Mouse (Mus musculus) megakaryocyte, embryonic 14.5 days (primary cell): ENCODE data around the gene Gm14124. TPM values are rescaled to one million over a fixed set of nuclear protein-coding genes. Genes with fewer than 3 reads are reported as not detected.
"Not testable (repeated sequence)": the region's sequence is repeated elsewhere in the genome, so short reads cannot be mapped to it uniquely, and the experiment has no call there.

ENCODE experiments used
- H3K27me3 ChIP-seq: replicated peaks from 2 replicates; pipeline ENCODE3; 2012; ENCODE audit warnings: inconsistent platforms
- H3K36me3 ChIP-seq: replicated peaks from 2 replicates; pipeline ENCODE3; 2012; ENCODE audit warnings: low read length, inconsistent platforms, mixed read lengths
- H3K4me1 ChIP-seq: 2 replicates; pipeline ENCODE4 v1.6.1; 2012; ENCODE audit warnings: inconsistent platforms
- H3K4me3 ChIP-seq: replicated peaks from 2 replicates; pipeline ENCODE3; 2012; ENCODE audit warnings: moderate library complexity, mild to moderate bottlenecking, inconsistent platforms
- H3K9me3 ChIP-seq: 2 replicates; pipeline ENCODE4 v1.6.1; 2012; ENCODE audit warnings: inconsistent platforms
- FLI1 ChIP-seq: IDR thresholded peaks from 2 replicates; pipeline ENCODE4 v1.6.1; 2012; ENCODE audit warnings: low read length, inconsistent platforms, mixed read lengths
- GATA1 ChIP-seq: IDR thresholded peaks from 3 replicates; pipeline ENCODE4 v1.6.1; 2012; ENCODE audit warnings: mixed read lengths, low read length, inconsistent platforms, borderline replicate concordance
- polyA plus RNA-seq: library from polyadenylated mRNA; stranded (reverse); fragments of >175 nt; gene quantifications from 2 replicates; pipeline ENCODE4 v1.2.3, GENCODE M21; 2012; ENCODE audit warnings: low replicate concordance; ENCODE audit not compliant: insufficient read depth

Gene Gm14124
- not detected in 2 replicates for polyA plus RNA-seq

DNA sequence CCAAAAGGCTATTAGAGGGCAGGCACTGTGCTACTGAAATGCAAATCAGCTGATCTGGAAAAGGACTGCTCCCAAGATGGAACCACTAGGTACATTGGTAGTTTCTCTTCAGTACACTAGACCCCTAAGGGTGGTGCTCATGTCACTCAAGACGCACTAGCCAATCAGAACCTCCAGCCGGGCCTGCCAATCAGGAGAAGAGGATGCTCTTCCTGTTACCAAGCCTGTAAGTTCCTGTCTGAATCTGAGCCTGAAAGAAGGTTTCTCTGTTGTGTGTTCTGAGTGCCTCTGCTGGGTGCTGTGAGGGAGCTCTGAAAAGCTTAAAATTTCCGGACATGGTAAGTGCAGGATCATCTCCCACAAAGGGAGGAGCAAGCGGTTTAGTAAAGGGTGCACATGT lies at the start of gene Gm14124:
Gene Gm14124 (plus strand): TSS at position 227 of the 400 bp plus-strand sequence.
- not testable (repeated sequence) for H3K9me3 ChIP-seq, H3K27me3 ChIP-seq, H3K4me3 ChIP-seq, H3K4me1 ChIP-seq, H3K36me3 ChIP-seq

DNA sequence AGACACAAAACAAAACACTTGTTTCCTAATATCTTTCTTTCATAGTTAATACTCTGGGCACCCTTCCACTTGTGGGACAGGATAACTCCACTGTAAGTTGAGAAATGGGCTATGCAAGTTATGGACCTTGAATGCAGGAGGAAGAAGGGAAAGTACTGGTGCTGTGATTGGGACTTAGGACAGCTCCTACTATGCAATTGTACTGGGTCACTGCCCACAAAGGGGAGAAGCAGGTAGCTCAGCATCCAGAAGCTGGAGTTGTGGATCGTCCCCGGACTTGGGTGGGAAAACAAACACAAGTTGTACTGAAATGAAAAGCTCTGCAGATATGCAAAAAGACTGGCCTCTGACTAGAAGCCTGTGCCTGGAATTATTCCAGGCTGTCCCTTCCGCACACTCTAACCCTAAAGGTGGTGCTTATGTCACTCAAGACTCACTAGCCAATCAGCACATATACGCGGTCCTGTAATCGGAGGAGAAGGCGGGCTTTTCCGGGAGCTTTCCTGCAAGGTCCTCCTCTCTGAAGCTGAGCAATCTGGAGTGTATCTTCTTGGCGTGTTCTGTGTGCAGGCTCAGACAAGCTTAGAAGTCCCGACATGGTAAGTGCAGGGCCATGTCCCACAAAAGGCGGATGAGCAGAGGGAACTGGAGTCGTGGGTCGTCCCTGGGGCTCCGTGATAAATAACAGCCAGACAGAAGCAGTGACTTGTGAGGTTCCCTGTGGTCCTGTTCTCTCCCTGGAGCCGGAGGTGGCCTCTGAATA lies 39.5 kb upstream of the Gm14124 start, which contains the start of gene Zfp937:
Gene Zfp937 (plus strand): TSS at position 474 of the 763 bp plus-strand sequence.
- H3K9me3 ChIP-seq, H3K27me3 ChIP-seq, H3K36me3 ChIP-seq, H3K4me1 ChIP-seq: not testable (repeated sequence)
- H3K4me3 ChIP-seq, result peak within 1 kb of the TSS; percentile 83

DNA sequence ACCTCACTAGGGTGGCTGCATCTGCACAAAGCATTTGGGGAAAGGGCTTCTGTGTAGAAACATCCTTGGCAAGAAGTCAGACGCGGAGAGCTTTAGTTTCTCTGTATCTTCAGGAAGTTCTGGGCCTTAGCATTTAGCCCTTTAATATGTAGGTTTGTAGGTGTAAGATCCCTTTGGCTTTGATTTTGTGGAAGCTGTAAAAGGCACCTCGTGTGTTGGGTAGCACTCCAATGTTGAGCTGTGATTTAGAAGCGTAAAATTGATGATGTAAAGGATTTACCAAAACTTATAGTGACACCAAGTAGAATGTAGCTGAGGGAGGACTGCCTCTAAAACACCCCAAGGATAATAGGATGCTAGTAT lies 39.0 kb upstream of the Gm14124 start:
- not testable (repeated sequence) for H3K9me3 ChIP-seq, H3K4me1 ChIP-seq, H3K36me3 ChIP-seq, H3K27me3 ChIP-seq
- peak overlapping the region; percentile 83 for H3K4me3 ChIP-seq

DNA sequence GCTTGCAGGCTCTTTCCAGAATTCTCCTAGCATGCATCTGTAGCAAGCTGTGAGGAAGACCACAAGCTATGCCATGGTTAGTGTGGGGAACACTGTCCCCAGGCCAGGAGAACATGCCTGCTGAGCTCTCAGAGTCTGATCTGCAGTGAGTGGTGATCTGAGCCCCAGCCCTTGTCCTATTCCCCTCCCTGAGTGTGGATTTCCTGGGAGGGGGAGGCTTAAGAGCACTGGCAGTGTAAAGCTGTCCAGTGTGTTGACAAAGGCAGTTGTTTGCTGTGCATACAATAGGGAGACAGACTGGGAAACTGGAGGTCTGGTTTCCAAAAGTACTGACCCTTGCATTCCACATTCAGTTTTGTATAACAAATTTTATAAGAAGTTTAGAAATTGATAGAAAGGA lies 34.1 kb upstream of the Gm14124 start:
- H3K27me3 ChIP-seq, H3K4me3 ChIP-seq, H3K36me3 ChIP-seq, H3K9me3 ChIP-seq, H3K4me1 ChIP-seq: not testable (repeated sequence)

DNA sequence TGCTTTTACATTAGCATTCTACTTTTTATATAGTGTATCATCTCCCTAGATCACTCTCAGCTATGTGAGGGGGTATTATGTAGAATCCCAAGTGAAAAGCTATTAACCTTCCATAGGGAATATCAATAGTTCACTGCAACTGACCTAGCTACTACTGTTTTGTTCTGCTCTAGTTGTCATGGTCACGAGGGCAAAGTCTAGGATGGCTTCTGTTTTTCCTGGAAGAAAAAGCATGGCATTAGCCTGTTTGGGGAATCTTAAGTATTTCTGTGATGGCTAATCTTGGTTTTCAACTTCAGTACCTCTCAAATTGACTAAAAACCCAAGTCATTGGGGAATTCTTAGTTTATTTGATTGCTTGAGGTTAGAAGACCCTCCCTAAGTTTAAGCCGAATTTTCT lies 14.1 kb upstream of the Gm14124 start:
- H3K4me1 ChIP-seq, result no peaks in the 10 kb centered on the region
- no peaks in the 10 kb centered on the region for H3K36me3 ChIP-seq
- TF ChIP-seq FLI1, result no peak
- no peak for TF ChIP-seq GATA1
- H3K9me3 ChIP-seq, result peaks cover 25% of the 10 kb centered on the region
- H3K27me3 ChIP-seq, result no peaks in the 10 kb centered on the region
- no peak overlapping the region for H3K4me3 ChIP-seq

DNA sequence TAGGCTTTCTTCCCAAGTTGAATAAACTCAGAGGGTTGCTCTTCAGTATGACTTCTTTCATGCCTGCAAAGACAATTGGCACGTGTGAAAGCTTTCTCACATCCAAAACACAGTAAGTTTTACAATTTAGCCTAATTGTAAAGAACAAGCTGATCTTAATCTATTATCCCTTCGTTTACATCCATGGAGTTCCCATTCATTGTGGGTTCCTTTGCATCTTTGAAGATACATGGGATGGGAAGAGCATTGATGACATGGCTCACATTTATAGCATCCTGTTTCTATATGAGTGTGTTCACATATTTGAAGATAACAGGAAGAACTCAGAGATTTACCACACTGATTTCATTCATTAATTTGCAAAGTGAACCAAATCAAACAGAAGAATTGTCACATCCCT lies 1.8 kb upstream of the Gm14124 start, which contains the start of gene Gm21994:
Gene Gm21994 (minus strand): TSS at position 101 of the 400 bp plus-strand sequence.
- H3K36me3 ChIP-seq, H3K9me3 ChIP-seq, H3K4me1 ChIP-seq, H3K27me3 ChIP-seq, H3K4me3 ChIP-seq: not testable (repeated sequence)

DNA sequence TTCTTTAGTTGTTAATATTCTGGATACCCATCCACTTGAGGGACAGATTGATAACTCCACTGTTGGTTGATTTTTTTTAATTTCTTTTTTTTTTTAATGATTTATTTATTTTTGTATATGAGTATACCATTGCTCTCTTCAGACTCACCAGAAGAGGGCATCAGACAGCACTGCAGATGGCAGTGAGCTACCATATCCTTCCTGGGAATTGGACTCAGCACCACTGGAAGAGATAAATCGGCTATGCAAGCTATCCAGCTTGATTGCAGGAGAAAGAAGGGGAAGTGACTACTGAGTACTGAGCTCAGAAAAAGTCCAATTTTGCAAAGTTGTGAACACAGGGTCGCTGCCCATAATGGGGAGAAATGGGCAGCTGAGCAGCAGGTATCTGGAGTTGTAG lies 456 bp upstream of the Gm14124 start:
- H3K4me3 ChIP-seq, H3K4me1 ChIP-seq, H3K9me3 ChIP-seq, H3K36me3 ChIP-seq, H3K27me3 ChIP-seq: not testable (repeated sequence)

DNA sequence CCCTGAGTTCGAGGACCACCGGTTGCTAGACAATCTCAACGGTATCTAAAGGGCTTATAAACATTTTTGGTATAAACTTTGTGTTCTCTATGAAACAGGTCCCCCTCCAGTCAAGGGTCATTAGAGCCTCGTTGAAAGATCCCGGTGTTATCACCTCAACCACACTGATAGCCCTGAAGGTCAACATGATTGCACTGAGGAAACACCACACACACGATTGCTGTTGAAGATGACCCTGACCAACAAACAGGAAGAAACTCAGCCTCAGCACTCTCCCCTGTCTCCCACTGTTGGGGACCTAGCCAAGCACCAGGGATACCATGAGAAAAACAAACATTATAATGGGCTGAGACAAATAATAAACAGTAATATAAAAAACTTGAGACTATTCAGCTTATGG lies 36.4 kb downstream of the Gm14124 start:
- no peaks in the 10 kb centered on the region for H3K4me1 ChIP-seq
- H3K4me3 ChIP-seq, result no peak overlapping the region
- H3K36me3 ChIP-seq, result no peaks in the 10 kb centered on the region
- H3K27me3 ChIP-seq, result no peaks in the 10 kb centered on the region
- TF ChIP-seq FLI1 (no peak), GATA1 (no peak)
- peaks cover 8% of the 10 kb centered on the region; the same call in 1 of the 2 replicates for H3K9me3 ChIP-seq

DNA sequence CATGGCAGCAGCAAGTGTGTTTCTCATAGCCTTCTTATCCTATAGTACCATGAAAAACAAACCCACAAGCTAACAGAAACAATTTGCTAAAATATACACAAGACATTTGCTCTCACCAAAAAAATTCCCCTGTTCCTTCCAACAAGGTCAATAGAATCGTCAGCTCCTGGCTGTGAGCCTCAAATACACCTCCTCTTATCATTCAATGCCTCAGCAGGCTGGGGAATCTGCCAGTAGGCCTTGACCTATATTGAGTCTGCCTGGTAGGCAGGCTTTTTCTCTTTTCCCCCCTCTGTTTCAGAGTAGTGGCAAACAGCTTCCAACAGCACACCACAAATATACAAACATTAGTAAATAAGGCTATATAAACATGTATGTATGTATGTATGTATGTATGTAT lies 41.8 kb downstream of the Gm14124 start:
- Histone ChIP-seq H3K27me3 (no peaks in the 10 kb centered on the region), H3K4me3 (no peak overlapping the region), H3K36me3 (no peaks in the 10 kb centered on the region), H3K4me1 (no peaks in the 10 kb centered on the region), H3K9me3 (no peaks in the 10 kb centered on the region)
- no peak for TF ChIP-seq GATA1
- TF ChIP-seq FLI1, result no peak

DNA sequence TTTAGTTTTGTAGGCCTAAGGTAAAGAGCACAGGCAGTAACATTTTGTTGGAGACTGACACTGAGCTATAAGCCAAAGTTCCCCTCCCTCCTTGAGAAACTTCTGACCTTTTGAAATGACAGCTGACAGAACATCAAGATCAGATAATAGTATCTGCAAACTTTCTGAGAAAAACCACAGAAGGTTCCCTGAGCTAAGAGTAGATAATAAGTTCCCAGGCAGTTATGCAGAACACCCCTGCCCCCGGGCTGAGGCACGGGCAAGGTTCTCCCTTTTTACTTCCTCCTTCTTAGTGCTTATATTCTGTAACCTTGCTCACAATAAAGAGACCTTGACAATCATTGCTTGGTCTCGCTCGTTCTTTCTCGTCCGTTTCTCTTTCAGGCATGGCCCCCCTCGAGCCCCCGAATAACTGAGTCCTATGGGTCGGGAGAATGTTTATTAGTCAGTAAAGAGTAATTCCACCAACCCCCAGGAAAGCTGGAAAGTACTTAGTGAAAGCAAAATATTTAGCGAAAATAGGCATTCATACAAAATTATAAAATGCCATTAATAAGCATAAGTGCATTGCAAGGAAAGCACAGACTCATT lies 50.0 kb downstream of the Gm14124 start:
- H3K36me3 ChIP-seq, result no peaks in the 10 kb centered on the region
- no peak overlapping the region for H3K4me3 ChIP-seq
- H3K27me3 ChIP-seq, result no peaks in the 10 kb centered on the region
- H3K9me3 ChIP-seq, result no peaks in the 10 kb centered on the region
- peaks cover 5% of the 10 kb centered on the region for H3K4me1 ChIP-seq
- TF ChIP-seq GATA1 (no peak), FLI1 (no peak)

DNA sequence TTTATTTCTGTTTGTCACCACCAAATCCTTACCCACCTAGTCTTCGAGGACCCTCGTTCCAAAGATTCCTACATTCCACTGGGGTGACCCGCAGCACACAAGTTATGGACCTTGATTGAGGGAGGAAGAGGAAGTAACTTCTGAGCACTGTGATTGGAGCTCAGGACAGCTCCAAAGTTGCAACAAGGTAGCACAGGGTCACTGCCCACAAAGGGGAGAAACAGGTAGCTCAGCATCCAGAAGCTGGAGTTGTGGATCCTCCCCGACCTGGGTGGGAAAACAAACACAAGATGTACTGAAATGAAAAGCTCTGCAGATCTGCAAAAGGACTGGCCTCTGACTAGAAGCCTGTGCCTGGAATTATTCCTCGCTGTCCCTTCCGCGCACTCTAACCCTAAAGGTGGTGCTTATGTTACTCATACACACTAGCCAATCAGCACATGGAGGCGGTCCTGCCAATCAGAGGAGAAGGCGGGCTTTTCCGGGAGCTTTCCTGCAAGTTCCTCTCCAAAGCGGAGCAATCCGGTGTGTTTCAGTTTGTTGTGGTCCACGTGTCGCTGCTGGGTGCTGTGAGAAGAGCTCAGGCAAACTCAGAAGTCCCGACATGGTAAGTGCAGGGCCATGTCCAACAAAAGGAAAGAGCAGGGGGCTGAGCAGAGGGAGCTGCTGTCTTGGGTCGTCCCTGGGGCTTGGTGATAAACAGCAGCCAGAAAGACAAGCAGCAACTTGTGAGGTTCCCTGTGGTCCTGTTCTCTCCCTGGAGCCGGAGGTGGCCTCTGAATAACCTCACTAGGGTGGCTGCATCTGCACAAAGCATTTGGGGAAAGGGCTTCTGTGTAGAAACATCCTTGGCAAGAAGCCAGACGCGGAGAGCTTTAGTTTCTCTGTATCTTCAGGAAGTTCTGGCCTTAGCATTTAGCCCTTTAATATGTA lies 53.9 kb downstream of the Gm14124 start:
- Histone ChIP-seq H3K4me3 (peak overlapping the region; percentile 93), H3K36me3 (peaks cover 16% of the 10 kb centered on the region)
- not testable (repeated sequence) for H3K27me3 ChIP-seq, H3K4me1 ChIP-seq, H3K9me3 ChIP-seq
